Mouse (Mus musculus): ENCODE measurements around the gene Grin2a.

Gene Grin2a

DNA sequence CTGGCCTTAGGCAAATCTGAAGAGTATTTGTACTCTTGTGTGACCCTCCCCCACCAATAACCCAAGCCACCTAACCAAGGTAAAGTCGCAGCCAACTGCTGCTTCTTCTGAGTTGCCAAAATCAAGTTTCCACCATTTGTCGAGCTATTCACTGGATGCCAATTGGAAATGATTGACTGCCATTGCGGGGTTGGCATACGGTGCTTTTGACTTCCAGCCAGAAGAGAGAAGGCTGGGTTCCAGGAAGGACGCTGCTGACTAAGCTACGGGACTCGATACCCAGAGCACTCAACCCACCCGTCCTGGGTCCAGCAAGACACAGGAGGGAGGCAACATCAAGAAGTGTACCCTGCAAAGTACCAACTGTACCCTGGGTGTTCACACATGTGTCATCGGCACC is 242.3 kb downstream of the Grin2a start:
- peak; percentile 57 to 67 for DNase-seq (ENCODE audit: low spot score in 2 of 2)

DNA sequence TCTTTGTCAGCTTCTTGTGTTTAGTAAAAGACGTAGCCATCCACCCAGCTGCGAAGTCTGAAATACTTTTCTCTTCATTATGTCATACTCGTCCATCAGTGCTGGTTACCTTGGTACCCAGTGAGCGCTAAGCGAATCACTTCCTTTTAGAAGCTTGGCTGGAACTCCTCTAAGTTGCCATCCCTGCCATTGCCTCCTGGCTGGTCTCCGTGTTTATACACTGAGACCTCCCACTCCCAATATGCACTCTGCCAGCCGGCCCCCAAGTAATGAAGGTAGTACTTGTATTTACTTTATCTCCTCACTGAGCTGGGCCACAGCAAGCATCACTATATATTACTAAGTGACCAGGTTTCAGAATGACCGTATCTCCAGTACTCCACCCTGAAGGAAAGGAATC is 242.8 kb downstream of the Grin2a start:
- no peak for DNase-seq (ENCODE audit: low spot score in 2 of 2)

DNA sequence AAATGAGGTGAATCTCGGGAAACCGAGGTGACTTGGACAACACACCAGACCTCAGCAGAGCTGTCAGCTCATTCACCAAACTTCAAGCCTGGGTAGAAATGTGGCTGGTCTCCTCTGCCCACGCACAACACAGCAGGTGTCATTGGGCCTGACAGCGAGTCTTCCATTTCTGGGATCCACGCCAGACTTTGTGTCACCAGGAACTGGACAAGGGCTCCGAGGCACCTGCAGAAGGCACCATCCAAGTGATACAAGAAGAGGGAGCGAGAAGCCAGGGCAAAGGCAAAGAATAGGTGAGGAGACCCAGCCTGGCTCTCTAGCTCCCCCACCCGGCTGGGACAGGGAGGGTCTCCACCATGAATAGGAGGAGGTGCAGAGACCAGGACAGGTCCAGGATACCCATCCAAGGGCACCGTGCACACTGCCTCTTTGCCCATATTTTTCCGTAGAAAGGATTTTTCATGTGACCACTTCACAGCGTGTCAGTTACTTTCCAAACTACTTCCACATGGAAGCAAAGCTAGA is 244.3 kb downstream of the Grin2a start:
- DNase-seq (ENCODE audit: low spot score in 2 of 2) = no peak

DNA sequence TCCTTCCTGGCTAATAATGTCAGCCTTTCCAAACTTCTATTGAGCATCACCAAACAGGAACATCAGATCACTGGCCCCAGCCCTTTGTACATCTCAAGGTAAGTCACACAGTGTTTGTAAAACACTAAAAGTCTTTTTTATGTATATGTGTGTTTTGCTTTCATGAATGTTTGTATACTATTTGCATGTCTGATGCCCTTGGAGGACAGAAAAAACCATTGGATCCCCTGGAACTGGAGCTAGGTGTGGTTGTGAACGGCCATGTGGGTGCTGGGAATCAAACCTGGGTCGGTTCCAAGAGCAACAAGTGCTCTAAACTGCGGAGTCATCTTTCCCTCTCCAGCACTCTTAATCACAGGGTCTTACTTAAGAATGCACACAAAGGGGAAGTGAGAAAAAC is 245.7 kb downstream of the Grin2a start:
- DNase-seq (ENCODE audit: low spot score in 2 of 2) = no peak

DNA sequence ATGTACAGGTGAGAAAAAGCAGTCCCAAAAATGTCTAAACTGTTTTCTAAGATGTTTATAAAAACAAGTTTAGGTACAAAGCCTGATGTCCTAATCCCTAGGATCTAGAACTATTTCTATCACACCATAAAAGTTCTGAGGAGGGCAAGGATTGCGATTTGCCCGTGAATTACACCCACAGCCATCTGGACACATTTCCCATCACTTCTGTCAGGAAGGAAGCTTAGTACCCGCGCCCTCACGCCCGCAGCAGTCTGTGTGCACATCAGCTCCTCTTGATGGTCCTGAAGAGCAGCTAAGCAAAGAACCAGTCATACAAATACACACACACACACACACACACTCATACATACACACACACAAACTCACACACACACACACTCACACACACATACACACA is 252.9 kb downstream of the Grin2a start:
- peak in 1 of 2 experiments; percentile 51 for DNase-seq (ENCODE audit: low spot score in 2 of 2)

DNA sequence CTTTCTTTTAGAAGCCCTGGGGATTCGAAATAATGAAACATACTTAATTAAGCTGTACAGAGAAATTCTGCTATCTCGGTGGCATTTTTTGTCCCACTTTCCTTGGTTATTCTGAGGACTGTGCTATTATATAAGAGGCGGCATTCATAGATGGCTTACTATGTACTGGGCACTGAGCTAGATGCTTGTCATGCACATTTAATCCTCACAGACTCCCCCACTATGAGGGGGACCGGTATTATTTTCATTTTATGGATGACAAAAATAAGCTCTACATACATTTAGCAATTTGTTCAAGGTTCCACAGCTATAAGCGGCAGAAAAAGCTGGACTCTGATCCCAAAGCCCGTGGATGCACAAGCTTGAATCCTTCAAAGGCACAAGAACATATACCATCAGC is 256.7 kb downstream of the Grin2a start:
- no peak for DNase-seq (ENCODE audit: low spot score in 2 of 2)

DNA sequence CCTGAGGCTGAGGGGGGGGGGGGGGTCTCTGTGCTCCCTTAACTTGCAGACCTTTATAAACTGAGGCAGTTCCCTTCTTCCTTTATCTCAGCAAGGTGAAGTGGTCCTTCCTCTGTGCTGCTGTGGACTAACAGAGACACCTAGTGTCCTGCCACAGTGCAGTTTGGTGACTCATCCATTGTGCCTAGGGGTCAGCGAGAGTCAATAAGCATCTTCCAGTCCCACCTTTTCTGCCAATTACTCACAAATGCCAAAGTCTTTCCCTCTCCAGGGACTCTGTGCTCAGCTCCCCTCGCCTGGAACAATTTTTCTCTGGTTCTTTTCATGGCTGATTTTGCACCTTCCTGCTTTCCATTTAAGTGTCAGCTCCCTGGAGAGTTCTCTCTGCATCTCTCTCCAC is 258.2 kb downstream of the Grin2a start:
- DNase-seq (ENCODE audit: low spot score in 2 of 2) = no peak

DNA sequence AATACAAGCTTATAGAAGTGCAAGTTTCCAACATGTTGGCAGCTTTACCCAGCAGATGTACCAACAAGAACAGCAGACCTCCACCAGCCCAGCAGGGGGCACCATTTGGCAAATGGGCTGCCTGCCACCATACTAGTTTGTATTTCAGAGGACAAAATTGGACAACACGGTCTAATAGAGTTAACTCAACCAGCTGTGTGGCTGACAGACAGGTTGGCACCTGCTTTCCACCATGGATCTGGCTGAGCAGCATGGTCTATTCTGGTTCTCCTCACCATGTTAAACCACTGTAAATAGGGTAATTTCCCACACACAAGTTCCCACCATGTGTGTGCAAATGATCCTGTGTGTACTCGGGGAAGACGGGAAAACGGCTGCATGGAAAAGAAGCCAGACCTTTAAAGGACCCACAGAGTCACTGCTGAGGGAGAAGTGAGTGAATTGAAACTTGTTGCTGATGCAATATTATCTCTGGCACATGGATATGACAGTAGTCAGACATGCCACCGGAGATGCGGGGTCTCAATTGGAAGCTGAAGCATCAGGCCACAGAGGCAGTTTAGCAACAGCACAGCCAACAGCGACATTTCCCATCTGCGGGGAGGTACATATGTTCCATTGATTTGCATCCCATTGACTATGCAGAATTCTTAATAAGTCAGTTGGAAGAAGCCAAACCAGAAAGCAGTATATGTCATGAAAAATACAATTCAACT is 259.8 kb downstream of the Grin2a start:
- DNase-seq (ENCODE audit: low spot score in 2 of 2) = no peak

DNA sequence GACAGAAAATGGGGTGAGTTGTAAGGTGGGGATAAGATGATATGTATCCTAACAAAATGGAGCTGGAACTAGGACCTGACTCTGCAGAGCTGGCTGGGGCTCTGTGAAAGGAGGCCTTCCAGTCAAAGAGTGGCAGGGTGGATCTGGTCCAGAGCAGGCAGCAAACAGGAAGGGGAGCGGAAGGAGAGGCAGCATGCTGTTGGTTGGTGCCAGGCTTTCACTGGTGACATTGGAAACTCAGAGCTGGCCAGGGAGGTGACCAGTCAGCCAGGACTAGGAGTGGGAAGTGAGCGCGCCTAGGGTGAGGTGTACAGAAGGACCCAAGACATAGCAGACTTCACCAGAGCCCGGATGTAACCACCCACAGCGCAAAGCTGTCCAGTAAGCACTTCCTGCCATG is 267.8 kb downstream of the Grin2a start:
- no peak for DNase-seq (ENCODE audit: low spot score in 2 of 2)

DNA sequence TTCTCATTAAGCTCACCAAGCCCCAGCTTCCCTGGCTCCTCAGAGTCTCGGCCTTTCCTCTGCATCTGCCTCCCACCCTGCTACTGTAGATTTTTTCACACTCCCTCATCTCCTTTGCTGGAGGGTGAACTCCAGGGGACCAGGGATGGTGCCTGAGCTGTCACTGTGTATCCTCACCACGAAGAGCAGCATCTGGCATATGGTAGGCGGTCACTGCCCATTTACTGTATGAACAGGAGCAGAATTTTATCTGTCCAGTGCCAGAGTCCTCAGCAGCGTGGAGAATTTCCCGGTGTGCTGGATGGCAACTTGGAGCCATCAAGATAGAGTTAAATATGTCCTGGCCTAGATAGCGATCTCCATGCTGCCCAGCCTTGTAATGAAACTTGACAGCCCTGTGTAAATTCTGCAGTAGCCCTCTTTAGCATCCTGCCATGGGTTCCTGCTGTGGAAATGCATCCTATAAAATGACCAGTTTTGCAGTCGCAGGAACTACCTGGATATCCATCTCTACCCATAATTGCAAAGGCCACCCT is 269.7 kb downstream of the Grin2a start:
- DNase-seq (ENCODE audit: low spot score in 2 of 2) = no peak

DNA sequence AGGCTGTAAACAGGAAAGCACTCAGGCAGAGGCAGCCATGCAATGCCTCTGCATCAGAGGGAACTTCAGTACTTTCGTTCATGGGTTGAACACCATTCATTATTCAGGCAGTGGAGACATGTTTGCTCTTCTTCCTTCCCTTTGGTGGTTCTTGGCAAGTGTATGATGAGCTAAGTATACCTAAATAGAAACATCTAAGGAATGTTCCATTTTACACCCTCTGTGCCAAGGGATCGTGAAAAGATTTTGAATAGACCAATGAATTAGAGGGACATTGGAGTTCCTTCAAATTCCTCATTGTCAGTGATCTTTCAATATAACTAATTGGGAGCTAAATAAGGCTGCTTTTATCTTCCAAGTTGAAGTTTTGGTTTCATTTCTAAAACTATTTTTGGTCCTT is 284.0 kb downstream of the Grin2a start:
- DNase-seq (ENCODE audit: low spot score in 2 of 2) = no peak

DNA sequence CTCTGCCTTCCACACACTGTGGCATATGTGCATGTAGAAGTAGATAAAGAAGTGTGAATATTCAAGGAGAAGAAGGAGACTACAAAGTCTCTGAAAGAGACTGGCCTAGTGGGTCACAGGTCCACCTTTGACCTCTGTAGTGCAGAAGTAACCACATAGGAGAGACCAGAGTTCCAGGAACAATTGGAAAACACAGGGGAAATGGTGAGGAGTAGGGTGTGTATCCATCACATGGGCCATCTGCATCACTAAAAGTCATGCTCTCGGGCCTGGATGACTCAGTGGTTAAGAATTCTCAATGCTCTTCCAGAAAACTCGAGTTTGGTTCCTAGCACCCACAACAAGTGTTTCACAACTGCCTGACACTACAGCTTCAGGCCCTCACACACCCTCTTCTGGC is 285.4 kb downstream of the Grin2a start:
- DNase-seq (ENCODE audit: low spot score in 2 of 2) = no peak

DNA sequence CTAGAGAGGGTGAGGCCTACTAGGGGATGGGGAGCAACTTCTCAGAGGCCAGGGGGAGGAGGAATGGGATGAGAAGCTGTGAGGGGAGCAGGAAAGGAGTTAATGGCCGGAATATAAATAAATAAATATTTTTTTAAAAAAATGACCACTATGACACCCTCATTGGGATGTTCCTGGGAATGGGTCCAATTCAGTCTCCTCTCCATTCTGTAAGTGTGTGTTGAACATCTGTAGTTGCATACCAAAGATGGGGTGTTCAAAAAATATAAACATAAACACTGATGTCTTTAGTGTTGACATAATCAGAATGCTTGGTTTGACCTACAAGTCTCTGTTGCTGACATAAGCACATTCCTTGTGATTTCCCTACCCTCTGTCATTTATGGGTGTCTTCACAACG is 298.2 kb downstream of the Grin2a start:
- DNase-seq (ENCODE audit: low spot score in 2 of 2) = no peak

DNA sequence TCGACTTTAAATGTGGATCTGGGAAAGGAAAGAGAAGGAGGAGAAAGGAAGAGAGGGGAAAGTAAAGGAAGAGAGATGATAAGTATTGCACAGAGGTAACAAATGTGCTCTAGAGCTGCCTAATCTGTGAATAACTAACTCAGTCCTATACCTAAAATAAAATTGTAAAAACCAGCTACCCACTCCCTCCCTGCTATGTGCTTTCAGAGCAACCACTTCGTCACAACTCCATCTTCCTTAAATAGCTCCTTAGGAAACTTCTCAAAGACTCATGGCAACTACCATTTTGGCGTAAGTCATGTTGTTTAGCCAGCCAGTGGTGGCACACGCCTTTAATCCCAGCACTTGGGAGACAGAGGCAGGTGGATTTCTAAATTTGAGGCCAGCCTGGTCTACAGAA is 301.3 kb downstream of the Grin2a start:
- DNase-seq (ENCODE audit: low spot score in 2 of 2) = no peak

DNA sequence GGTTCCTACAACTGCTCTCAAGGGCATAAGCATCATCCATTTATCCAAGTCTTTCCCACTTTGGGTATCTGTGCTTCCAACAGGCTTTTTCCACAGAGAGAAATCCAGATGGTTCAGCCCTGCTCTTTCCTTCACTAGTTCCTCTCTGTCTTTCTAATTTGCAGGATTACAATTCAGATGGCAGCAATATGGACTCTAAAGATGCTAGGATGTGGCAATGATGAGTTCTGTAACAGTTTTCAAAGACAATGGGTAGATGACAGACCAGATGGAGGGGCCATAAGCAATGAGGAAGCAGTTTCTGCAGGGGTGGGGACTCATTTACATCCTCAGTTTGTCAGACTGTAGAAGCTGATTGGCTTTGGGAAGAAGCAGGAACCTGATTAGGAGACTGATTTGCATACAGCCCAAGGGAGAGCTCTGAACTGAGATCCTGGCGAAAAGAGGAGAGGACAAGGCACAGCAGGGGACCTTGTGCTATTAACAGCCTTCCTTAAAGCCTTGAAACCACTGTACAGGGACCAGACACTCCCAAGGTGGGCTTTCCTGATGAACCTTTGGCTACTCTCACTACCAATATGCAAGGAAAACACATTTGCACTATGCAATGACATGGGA is 306.7 kb downstream of the Grin2a start:
- DNase-seq (ENCODE audit: low spot score in 2 of 2) = no peak

DNA sequence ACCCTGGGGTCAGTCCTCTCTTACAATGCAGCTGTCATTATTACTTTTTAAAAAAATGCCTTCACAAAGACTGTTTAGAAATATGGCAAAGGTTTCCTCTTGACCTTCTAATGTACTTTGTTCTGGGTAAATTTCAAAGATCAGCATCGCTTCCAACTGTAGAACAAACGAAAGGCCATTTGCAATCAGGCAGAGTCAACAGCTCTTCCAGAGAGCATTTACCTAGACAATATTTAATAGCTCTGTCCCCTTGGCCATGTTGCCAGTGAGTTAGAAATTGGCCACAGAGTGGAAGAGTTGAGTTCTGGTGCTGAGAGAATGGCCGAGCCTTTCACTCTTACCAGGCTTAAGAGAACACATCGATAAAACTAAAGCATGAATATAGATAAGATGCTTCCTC is 314.8 kb downstream of the Grin2a start:
- no peak for DNase-seq (ENCODE audit: low spot score in 2 of 2)

DNA sequence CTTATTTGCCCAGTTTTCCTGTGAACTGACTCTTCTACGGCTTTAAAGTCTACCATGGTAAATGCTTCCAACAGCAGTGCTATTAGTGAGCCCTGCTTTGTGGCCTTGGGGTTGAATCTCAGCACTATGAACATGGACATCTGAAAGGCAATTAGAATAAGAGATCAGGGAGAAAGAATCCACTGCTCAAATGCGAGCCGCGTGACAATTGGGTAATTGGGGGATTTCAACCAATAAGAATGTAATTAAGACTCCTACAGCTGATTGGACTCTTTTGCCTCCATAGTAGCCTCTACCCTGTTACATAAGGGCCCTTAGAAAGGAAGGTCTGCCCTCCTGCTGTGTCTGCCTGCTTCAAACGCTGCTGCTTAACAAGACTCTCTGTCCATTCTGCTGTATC is 315.4 kb downstream of the Grin2a start:
- DNase-seq (ENCODE audit: low spot score in 2 of 2) = no peak

DNA sequence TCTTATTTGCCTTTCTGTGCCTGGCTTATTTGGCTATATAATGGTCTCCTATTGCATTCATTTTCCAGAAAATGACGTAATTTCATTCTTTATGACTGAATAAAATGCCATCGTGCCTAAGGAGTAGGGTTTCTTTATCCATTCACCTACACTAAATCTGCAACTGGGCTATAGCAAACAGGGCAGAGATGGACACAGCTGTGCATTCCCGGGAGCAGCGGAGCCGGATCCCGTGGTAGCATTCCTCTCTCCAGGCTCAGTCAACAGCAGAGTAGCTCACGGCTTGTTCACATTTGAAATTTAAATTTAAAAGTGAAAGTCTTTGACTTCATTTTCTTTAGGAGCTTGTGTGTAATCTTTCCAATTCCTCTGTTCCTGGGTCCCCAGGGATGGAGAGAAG is 316.6 kb downstream of the Grin2a start:
- no peak for DNase-seq (ENCODE audit: low spot score in 2 of 2)

DNA sequence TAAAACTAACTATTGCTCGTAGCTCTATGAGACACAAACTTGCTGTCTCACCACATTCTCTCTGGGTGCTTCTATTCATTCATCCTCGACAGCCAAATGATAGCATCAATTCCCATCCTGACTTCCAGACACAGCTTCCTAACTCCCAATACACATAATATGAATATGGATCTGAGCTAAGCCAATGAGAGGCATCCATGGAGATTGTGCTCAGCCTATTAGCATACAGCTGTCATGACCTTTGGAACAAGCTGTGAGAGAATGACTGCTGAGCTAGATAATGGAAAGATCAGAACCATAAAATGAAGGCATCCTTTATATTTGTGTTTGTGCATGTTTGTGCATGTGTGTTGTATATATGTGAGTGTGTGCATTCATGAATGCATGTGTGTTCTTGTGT is 323.0 kb downstream of the Grin2a start:
- no peak for DNase-seq (ENCODE audit: low spot score in 2 of 2)

DNA sequence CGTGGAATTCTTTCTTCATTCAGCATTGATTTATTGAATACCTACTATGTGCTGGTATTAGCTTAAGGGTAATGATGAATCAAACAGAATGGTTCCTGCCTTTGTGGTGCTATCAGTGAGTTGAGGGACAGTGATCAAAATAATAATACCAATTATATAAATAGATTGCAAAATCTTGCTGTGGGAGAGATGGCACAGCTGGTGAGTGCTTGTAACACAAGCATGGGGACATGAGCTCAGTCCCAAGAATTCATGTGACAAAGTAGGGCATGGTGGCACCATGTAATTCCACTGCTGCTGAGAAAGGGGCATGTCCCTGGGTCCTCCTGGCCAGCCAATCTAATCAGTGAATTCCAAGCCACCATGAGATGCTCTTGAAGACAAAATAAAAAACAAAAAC is 324.1 kb downstream of the Grin2a start:
- DNase-seq (ENCODE audit: low spot score in 2 of 2) = no peak

DNA sequence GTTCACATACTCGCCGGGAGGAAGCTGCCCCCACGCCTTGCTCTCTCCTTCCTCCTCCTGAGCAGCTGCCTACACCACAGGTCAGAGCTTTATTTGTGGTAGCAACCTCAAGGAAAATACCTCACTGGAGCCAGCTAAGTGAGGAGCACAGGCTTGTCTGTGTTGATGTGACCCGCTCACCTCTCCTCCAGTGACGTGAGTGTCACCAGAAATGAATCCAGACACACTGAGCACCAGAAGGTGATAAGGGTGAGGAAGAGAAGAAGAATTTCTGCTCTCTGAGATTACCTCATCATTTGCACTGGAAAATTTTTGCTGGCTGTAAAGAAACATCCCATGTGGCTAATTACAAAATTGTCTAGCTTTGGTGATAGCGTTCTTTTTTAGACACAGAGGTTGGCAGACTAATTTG is 324.6 kb downstream of the Grin2a start:
- DNase-seq (ENCODE audit: low spot score in 2 of 2) = peak in 1 of 2 experiments; percentile 32

DNA sequence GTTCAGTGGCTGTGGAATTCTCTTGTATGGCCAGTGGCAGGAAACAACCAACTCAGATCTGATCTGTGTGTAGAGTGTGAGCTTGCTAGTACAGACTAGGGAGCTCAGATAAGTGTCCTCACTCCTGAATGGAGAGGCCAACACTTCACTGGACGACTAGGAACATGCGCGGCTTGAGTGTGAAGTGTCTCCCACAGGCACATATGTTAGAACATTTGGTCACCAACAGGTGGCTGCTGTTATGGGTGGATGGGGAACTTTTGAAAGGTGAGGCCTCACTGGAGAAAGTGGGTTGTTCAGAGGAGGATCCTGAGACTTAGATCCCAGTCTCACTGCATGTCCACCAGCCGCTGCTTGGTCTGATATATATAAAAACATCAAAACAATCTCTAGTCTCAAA is 329.5 kb downstream of the Grin2a start:
- peak in 1 of 2 experiments; percentile 39 for DNase-seq (ENCODE audit: low spot score in 2 of 2)

DNA sequence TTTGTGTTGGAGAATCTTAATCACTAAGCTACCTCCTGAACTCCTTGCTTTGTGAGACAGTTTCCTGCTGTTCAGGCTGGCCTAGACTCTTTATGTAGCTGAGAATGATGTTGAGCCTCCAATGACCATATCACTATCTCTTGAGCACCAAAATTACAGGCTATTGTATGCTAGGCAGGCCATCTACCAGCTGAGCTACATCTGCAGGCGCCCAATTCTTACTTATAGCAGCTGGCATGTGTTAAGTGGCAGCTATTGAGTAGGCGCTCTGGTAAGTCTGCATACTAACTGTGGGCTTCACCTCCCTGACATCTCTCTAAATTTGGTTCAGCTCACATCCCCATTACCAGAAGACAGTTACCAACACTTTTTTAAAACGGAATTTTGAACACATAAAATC is 331.3 kb downstream of the Grin2a start:
- no peak for DNase-seq (ENCODE audit: low spot score in 2 of 2)
